In the genomic region with DNA sequence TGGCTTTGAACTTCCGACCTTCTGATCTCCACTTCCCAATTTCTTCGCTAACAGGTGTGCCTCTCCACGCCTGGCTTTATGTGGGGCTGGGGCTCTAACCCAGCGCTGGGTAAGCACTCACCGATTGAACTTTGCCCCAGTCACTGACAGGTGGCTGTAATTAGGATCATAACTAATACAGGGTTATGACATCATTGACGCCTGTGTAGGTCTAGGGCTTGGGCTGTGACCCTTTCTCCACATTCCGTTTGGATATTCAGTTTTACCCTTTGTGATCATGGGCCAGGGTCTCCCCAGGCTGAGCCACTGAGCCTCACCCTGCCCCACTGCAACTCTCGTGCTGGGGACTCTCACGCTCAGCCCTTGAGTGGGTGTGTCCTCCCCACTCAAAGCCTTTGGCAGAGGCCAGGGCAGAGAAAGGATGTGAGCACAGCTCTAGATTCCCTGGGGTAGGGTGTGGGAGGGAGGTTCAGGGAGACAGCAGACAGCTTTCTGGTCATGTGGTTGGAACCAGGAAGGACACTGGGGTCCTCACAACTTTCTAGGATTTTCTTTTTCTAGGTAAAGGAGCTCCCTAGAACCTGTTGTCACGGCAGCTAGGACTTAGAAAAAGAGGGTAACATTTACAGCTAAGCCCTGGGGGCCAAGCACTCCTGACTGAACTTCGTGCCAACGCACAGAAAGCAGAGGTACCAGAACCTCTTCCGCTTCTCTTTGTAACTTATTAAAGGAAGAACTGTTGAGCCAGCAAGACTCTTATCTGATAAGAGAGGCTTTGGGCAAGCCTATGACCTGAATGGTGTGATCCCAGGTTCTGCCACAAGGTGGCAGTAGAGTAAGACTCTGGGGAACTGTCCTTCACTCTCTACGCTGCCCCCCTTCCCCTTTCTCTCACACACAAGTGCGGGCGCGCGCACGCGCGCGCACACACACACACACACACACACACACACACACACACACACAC, we compare ENCODE assay signal across 8 mouse cellular contexts. TPM values are rescaled to one million over a fixed set of nuclear protein-coding genes. Genes with fewer than 3 reads are reported as not detected.
A peak's percentile ranks its signal among the peaks of the same experiment; 100 is the strongest.
DNase-seq lines count a peak whose midpoint lies in the region; ATAC-seq and TF ChIP-seq lines count a peak whose summit lies in the region.

No protein-coding gene starts in this region.

- no peaks in the 10 kb centered on the region for H3K36me3 ChIP-seq in ES-E14 (ENCODE audit: control insufficient read depth, insufficient read depth, low read length, poor library complexity, severe bottlenecking)
- H3K36me3 ChIP-seq in forebrain, embryonic 16.5 days (ENCODE audit: control insufficient read depth, insufficient read depth): no peaks in the 10 kb centered on the region
- no peaks in the 10 kb centered on the region for H3K36me3 ChIP-seq in lung, embryonic 15.5 days

- in situ Hi-C loops in ES-E14 (cut with MboI; ENCODE audit: low sequenced_read_pairs in 2 of 2, unreplicated experiment in 2 of 2): no loop called here

- H3K4me3 ChIP-seq in ES-E14 (ENCODE audit: insufficient read depth in 1 of 2, low read depth in 1 of 2, low read length in 2 of 2, poor library complexity in 1 of 2, severe bottlenecking in 1 of 2): no peak overlapping the region; a peak in 1 of 4 replicates
- no peak overlapping the region for H3K4me3 ChIP-seq in forebrain, embryonic 16.5 days (replicated peaks; ENCODE audit: low read length)
- no peak overlapping the region for H3K4me3 ChIP-seq in layer of hippocampus, adult 2 months
- H3K4me3 ChIP-seq in lung, embryonic 15.5 days: no peak overlapping the region

- H3K27ac ChIP-seq in ES-E14 (ENCODE audit: insufficient read depth, low read depth, low read length, poor library complexity, severe bottlenecking): no peak overlapping the region
- H3K27ac ChIP-seq in forebrain, embryonic 16.5 days (ENCODE audit: low read length): no peak overlapping the region
- H3K27ac ChIP-seq in layer of hippocampus, adult 2 months: no peak overlapping the region
- peak overlapping the region; percentile 18; the same call in 1 of the 2 replicates for H3K27ac ChIP-seq in lung, embryonic 15.5 days

- peak; percentile 84 for TF ChIP-seq CTCF in layer of hippocampus, adult 2 months (conservative IDR thresholded peaks at IDR 0.05)

- H3K4me1 ChIP-seq in ES-E14 (ENCODE audit: control insufficient read depth in 2 of 2, insufficient read depth in 2 of 2, low read length in 2 of 2, poor library complexity in 1 of 2): peaks cover 0 to 11% of the 10 kb centered on the region in 2 experiments; a peak in 2 of 4 replicates
- H3K4me1 ChIP-seq in forebrain, embryonic 16.5 days (replicated peaks; ENCODE audit: control insufficient read depth, insufficient read depth, low read length): no peaks in the 10 kb centered on the region
- H3K4me1 ChIP-seq in lung, embryonic 15.5 days: peaks cover 11% of the 10 kb centered on the region

- DNase-seq in ES-E14 (ENCODE audit: low read depth, low spot score): peak; percentile 86
- DNase-seq in cerebellum, adult 11-12 months: peak; percentile 52
- peak; percentile 86 for DNase-seq in heart, postnatal 4 days
- peak; percentile 70 to 90 for DNase-seq in layer of hippocampus, adult 2 months (ENCODE audit: low spot score in 2 of 2)
- DNase-seq in ovary, adult 18-20 months (ENCODE audit: low spot score): peak; percentile 40
- peak; percentile 89 for DNase-seq in thymus, postnatal 0 days (ENCODE audit: low spot score)

- ATAC-seq in forebrain, embryonic 16.5 days: peak; percentile 23; the same call in 1 of the 2 replicates
- peak; percentile 61; the same call in 1 of the 2 replicates for ATAC-seq in lung, embryonic 15.5 days (ENCODE audit: borderline replicate concordance, extremely low read depth, low FRiP score, low TSS enrichment)

- no peaks in the 10 kb centered on the region for H3K27me3 ChIP-seq in forebrain, embryonic 16.5 days (replicated peaks; ENCODE audit: control insufficient read depth, insufficient read depth, low read length)
- H3K27me3 ChIP-seq in lung, embryonic 15.5 days: no peaks in the 10 kb centered on the region

- H3K9ac ChIP-seq in ES-E14 (ENCODE audit: insufficient read depth, low read depth, low read length, poor library complexity, severe bottlenecking): no peak overlapping the region
- H3K9ac ChIP-seq in forebrain, embryonic 16.5 days (replicated peaks; ENCODE audit: low read depth, low read length): no peak overlapping the region
- H3K9ac ChIP-seq in lung, embryonic 15.5 days: no peak overlapping the region

- H3K4me2 ChIP-seq in forebrain, embryonic 16.5 days (ENCODE audit: low read length): peak overlapping the region; percentile 12; the same call in 1 of the 2 replicates
- peak overlapping the region; percentile 39 for H3K4me2 ChIP-seq in lung, embryonic 15.5 days

- no peaks in the 10 kb centered on the region for H3K9me3 ChIP-seq in ES-E14 (ENCODE audit: control insufficient read depth, insufficient read depth, low read depth, low read length)
- no peaks in the 10 kb centered on the region for H3K9me3 ChIP-seq in forebrain, embryonic 16.5 days (ENCODE audit: control insufficient read depth, low read length)
- no peaks in the 10 kb centered on the region for H3K9me3 ChIP-seq in lung, embryonic 15.5 days

- WGBS in forebrain, embryonic 16.5 days: 40% methylated on average over 20 of the region's 22 CpGs
- WGBS in lung, embryonic 15.5 days: 27% methylated on average over 20 of the region's 22 CpGs

TF ChIP-seq in ES-E14, 5 proteins besides CTCF, POLR2A, EP300 and RAD21:
- TF ChIP-seq MAFK (IDR thresholded peaks at IDR 0.05; ENCODE audit: insufficient read depth, low read depth, low read length) (0 out of 2 replicates have a peak, but pooled peaks have one; percentile 22), ZC3H11A (IDR thresholded peaks at IDR 0.05; ENCODE audit: borderline replicate concordance, low read depth, low read length) (peak; percentile 11; the same call in 1 of the 2 replicates), HCFC1 (IDR thresholded peaks at IDR 0.05; ENCODE audit: borderline replicate concordance, insufficient read depth, low read length) (no peak)

RNA-seq across cellular contexts. Expression of a gene that starts 34.3 kb away (rescaled TPM):
- total RNA-seq in ES-E14 (2012; rRNA removed): 39.5 and 44.2 TPM in 2 replicates
- polyA plus RNA-seq in forebrain, embryonic 16.5 days (2015; fragmentation: Nextera tagmentation; extraction: Ambion mirVana): 36.0 and 40.4 TPM in 2 replicates
- total RNA-seq in heart, postnatal 4 days (2021): 10 to 100 TPM; 22.8 to 25.2 TPM
- 1 to 10 TPM in 1 of 2 experiments, under 1 TPM in 1; 0.74 to 1.1 TPM for total RNA-seq in layer of hippocampus, adult 2 months (2021)
- 80.1 and 81.8 TPM in 2 replicates for polyA plus RNA-seq in lung, embryonic 15.5 days (2015; fragmentation: Nextera tagmentation; extraction: Ambion mirVana)
- polyA plus RNA-seq in thymus, postnatal 0 days (2015; fragmentation: Nextera tagmentation; extraction: Ambion mirVana): 70.7 and 77.5 TPM in 2 replicates

Comparison
In these comparisons a context has a peak if more than half of its experiments do, and no peak if none do; other contexts are left out.
1. RNA of a gene that starts 34.3 kb away (total RNA-seq): 39.5 to 44.2 TPM in ES-E14 and 22.8 to 25.2 TPM in heart, postnatal 4 days; 0.74 to 1.1 TPM in layer of hippocampus, adult 2 months; every median in the first group is over 10 times any median in the second.
2. Peak in every context shown above with its lines, with median percentiles within 50 percentile points of each other: DNase-seq.